Mouse (Mus musculus) frontal cortex, postnatal 25 days (tissue): ENCODE results near the gene 2300002M23Rik.

Experiments used
- DNase-seq, 2 experiments: peaks; one replicate each; pipeline ENCODE4 v3.0.0; 2022; ENCODE audit warnings: low spot score in 2 of 2

2300002M23Rik gene

GRCm38 (mm10) chr17:35556186-35556765 lies 11.0 kb upstream of the 2300002M23Rik start:
- no peak for DNase-seq

DNA sequence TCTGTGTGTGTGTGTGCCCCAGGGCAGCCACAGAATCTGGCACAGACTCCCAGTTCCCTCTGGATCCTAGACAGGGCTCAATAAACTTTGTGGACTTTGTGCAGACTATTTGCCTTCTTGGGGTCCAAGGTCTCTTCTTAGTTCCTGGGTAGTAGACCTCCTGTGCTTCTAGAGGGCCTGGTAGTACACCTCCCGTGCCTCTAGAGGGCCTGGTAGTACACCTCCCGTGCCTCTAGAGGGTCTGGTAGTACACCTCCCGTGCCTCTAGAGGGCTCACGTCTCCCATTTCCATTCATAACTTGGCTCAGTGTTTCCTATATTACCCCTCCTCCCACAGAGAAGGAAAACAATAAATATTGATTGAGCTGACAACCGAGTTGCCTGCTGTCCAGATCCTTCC lies 10.4 kb upstream of the 2300002M23Rik start:
- DNase-seq: no peak

DNA sequence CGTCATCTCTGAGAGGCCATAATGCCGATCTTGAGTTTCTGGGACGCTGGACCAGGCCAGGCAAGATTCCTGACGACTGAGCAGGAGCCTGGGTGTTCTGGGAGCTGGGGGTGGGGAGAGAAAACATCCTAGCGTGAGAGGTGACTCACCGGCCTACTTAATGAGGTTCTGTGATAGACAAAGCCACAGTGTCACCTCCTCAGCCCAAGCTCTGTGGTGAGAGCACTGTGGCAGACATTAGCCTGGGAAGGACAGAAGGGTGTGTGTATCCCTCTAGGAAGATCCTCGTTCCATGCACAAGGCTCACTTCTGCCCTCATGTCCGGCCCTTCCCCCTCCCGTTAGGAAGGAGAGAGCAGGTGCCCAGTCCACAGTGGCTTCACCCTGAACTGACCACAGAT lies 9.9 kb upstream of the 2300002M23Rik start:
- no peak for DNase-seq

DNA sequence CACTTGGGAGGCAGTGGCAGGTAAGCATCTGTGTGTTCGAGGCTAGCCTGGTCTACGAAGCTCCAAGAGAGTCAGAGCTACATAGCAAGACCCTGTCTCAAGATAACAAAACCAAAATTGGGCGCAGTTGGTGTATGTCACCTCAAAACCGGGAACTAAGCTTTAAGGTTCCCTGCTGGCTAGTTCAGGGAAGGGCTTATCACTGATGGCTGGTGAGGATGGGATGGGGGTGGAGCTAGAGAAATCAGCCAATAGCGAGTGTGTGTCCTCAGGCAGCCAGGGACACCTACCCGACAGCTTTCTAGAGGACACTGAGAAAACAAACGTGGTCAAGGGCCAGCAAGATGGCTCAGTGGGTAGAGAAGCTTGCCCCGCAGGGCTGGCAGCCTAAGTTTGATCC lies 9.0 kb upstream of the 2300002M23Rik start:
- DNase-seq: no peak

GRCm38 (mm10) chr17:35567767-35568166 lies 517 bp downstream of the 2300002M23Rik start:
- no peak for DNase-seq

DNA sequence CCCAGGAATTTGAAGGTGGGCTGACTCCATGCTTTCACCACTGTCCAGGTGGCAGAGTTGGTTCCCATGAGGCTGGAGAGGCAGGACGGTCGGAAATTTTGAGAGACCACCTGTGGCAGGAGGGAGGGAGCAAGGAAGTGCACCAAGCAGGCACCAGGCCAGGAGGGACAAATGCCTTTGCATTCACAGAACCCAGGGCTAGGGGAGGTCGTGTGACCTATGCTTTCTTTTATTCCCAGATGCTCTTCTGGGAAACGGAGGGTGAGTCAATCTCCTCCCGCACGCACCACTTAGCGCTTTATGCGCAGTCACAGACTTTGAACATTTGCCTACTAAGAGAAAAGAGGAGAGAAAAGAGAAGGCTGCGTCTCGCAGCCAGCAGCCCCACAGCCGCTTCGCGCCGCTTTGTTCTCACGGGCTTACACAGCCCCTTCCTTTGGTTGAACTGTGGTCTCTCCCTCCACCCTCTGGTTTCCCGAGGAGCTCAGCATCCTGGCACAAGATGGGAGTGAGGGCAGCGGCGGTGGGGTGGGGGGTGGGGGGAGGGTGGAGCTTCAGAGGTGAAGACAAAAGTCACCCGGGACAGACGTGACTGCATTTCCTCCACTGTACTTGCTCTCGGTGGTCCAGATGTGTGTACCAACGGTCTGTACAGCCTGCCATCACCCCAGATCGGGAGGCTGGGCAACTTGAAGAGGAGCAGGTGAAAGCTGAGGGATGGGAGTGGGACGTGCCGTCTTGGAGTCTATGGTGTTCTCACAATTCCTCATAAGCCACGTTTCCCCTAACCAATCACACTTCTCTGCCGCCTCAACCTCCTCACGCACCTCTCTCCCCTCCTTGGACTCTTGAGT lies 2.1 kb downstream of the 2300002M23Rik start:
- no peak for DNase-seq

- no peak for DNase-seq
Observed at GRCm38 (mm10) chr17:35570836-35571235, 3.6 kb downstream of the 2300002M23Rik start.

- no peak for DNase-seq
Observed at GRCm38 (mm10) chr17:35571477-35571876, 4.2 kb downstream of the 2300002M23Rik start.

DNA sequence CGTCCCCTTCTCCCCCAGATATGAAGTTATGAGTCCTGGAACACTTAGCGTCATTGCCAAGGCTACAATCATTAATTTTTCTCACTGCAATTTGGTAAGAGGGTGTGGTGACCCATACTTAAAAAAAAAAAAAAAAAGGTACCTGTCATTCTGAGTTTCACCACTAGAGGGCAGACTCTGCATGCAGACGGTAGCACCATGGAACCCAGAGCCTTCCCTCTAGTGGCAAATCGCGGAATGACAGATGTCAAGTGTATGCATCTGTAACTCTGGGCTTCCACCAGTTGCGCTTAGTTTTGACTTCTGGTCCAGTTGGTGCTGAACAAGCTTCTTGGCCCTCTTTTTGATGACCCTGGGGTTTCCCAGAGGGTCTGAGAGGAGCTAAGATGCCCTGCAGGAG lies 11.0 kb downstream of the 2300002M23Rik start:
- DNase-seq: peak; percentile 58 to 68

GRCm38 (mm10) chr17:35582900-35583299 lies 15.7 kb downstream of the 2300002M23Rik start:
- no peak for DNase-seq

GRCm38 (mm10) chr17:35584330-35584937 lies 17.2 kb downstream of the 2300002M23Rik start:
- DNase-seq: peak; percentile 74 to 82

DNA sequence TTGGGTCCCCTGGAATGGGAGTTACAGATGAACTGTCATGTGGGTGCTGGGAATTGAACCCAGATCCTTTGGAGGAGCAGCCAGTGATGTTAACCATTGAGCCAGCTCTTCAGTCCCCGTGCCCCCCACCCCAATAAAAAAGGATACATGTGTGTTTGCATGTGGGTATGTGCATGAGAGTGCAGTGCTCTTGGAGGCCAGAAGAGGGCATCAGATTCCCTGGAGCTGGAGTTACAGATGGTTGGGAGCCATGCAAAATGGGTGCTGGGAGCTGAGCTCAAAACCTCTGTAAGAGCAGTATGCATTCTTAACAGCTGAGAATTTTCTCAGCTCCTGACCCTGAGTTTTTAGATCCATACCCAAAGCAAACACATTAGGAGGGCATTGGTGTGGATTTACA lies 20.0 kb downstream of the 2300002M23Rik start:
- no peak for DNase-seq

DNA sequence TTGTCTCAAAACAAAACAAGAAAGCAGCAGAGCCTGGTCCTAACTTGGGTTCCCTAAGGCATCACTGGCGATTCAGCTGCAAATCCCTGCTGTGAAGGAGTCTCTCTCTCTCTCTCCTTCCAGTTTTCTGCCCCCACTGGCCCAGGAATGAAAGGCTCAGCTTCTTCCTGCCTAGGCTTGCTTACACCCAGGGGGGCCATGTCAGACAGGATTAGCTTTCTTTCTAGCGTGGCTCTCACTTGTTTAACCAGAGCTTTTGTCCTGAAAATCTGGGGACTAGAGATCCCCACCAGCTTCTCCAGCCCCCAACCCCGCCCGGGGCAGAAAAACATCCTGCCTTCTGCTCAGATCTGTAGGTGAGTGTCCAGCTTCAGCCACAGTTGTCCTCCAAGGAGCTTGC lies 21.1 kb downstream of the 2300002M23Rik start:
- DNase-seq: no peak

DNA sequence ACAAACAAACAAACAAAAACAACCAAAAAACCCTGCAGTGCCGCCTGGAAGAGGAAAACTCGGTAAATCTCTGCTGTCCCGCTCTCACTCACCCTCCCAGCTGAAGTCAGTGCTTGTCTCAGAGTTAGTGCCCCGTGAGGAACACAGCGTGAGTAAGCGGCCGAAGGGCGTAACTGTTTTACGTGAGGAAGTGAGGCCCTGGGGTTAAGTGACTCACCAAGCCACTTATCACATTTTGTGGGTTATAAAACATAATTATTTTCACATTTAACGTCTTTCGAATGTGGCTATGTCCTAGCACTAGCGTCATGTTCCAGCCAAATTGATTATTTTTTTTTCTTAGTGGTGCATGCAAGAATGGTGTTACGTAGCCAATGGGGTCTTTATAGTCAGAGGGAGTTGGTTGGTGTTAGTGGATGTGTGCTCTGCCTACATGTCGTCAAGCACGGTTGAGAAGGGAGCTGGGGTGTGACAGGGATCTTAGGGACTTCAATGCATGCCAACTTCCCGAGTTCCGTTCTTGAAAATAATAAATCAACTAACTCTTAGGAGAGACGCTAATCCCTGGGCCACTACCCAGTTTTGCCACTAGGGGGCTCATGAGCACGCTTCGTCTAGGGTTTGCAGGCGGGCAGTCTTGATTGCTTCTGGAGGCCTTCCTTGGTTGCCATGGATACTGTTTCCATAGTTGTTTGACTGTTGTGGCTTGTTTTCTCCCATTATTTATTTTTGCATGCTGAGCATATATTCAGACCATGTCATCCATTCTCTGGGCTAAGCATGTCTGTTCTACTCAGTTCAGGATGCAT lies 23.4 kb downstream of the 2300002M23Rik start:
- peak; percentile 60 to 67 for DNase-seq

- DNase-seq: no peak
Observed at GRCm38 (mm10) chr17:35591219-35591578, 23.9 kb downstream of the 2300002M23Rik start.

GRCm38 (mm10) chr17:35591731-35592130 lies 24.5 kb downstream of the 2300002M23Rik start:
- no peak for DNase-seq

- no peak for DNase-seq
Observed at GRCm38 (mm10) chr17:35592131-35592530, 24.9 kb downstream of the 2300002M23Rik start.

GRCm38 (mm10) chr17:35593786-35594185 lies 26.5 kb downstream of the 2300002M23Rik start:
- DNase-seq: no peak

DNA sequence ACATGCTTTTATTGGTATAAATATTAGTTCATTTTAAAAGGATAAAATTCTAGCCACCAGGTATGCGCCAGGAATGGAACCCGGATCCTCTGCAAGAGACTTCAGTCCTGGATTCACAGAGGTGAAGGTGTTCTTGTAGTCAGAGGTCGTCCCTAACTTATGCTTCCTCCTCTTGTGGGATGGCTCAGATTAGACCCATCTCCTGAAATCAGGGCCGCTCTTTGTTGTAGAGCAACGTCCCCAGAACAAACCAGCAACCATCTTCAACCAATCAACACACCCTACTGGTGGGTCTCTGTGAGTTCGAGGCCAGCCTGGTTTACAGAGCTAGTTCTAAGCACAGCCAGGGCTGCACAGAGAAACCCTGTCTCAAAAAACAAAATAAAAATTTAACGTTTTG lies 27.2 kb downstream of the 2300002M23Rik start:
- no peak for DNase-seq

GRCm38 (mm10) chr17:35597399-35597798 lies 30.1 kb downstream of the 2300002M23Rik start:
- DNase-seq: no peak

GRCm38 (mm10) chr17:35601249-35601648 lies 34.0 kb downstream of the 2300002M23Rik start, which contains the start of gene Sfta2:
Gene Sfta2 (plus strand): TSS chr17:35601549.
- DNase-seq: no peak
